Mouse (Mus musculus) spleen, adult 2 months (tissue): ENCODE measurements around the gene Ccdc57.

Experiments used
- CTCF ChIP-seq: fragments of 200-500 bp; IDR thresholded peaks from 2 replicates; pipeline ENCODE4 v1.5.1; 2011; ENCODE audit warnings: mild to moderate bottlenecking, inconsistent platforms; ENCODE audit not compliant: insufficient read depth, insufficient read length, insufficient replicate concordance; ENCODE audit errors: extremely low read depth
- POLR2A ChIP-seq: fragments of 200-500 bp; IDR thresholded peaks from 2 replicates; pipeline ENCODE4 v1.6.1; 2011; ENCODE audit warnings: low read depth, low read length, inconsistent platforms

GRCm38 (mm10) chr11:120818251-120818650 is 114.4 kb downstream of the Ccdc57 start:
- TF ChIP-seq CTCF (no peak), POLR2A (no peak)
